Mouse (Mus musculus): ENCODE measurements around the gene Anxa7. TPM values are rescaled to one million over a fixed set of nuclear protein-coding genes. Genes with fewer than 3 reads are reported as not detected.

Anxa7 gene
- 26.1 and 29.2 TPM in 2 replicates for polyA plus RNA-seq (2015; fragmentation: Nextera tagmentation; extraction: Ambion mirVana)

GRCm38 (mm10) chr14:20479291-20480194 is at the start of gene Anxa7:
Gene Anxa7 (minus strand): TSS chr14:20480133.
- Histone ChIP-seq H3K27me3 (ENCODE audit: insufficient read depth, low read length) (no peaks in the 10 kb centered on the region), H3K36me3 (replicated peaks; ENCODE audit: insufficient read depth, low read length) (peaks cover 3% of the 10 kb centered on the region; the same call in 1 of the 2 replicates), H3K4me3 (ENCODE audit: low read depth, low read length) (peak within 1 kb of the TSS; percentile 93), H3K27ac (ENCODE audit: low read depth) (peak within 1 kb of the TSS; percentile 95), H3K4me2 (ENCODE audit: low read depth, low read length) (peak within 1 kb of the TSS; percentile 92), H3K4me1 (ENCODE audit: insufficient read depth) (peaks cover 19% of the 10 kb centered on the region), H3K9ac (replicated peaks) (peak within 1 kb of the TSS; percentile 91), H3K9me3 (ENCODE audit: low read length) (no peaks in the 10 kb centered on the region)
- peak; percentile 89 for DNase-seq
- WGBS (ENCODE audit: insufficient replicate concordance): under 1% methylated on average over 48 of the region's 48 CpGs
- ATAC-seq: peak; percentile 83
- TF ChIP-seq EP300 (IDR thresholded peaks at IDR 0.05; ENCODE audit: low read depth): no peak
- peak; percentile 35 for TF ChIP-seq CTCF (IDR thresholded peaks at IDR 0.05; ENCODE audit: low read depth)

- 65% methylated on average over 4 of the region's 4 CpGs for WGBS (ENCODE audit: insufficient replicate concordance)
- no peak for TF ChIP-seq CTCF (IDR thresholded peaks at IDR 0.05; ENCODE audit: low read depth)
- no peak for TF ChIP-seq EP300 (IDR thresholded peaks at IDR 0.05; ENCODE audit: low read depth)
- ATAC-seq: no peak
Measured at GRCm38 (mm10) chr14:20529643-20530042, 49.7 kb upstream of the Anxa7 start.

GRCm38 (mm10) chr14:20520179-20520578 is 40.2 kb upstream of the Anxa7 start:
- Histone ChIP-seq H3K27ac (ENCODE audit: low read depth) (no peak overlapping the region), H3K9me3 (ENCODE audit: low read length) (no peaks in the 10 kb centered on the region), H3K4me3 (ENCODE audit: low read depth, low read length) (no peak overlapping the region), H3K36me3 (replicated peaks; ENCODE audit: insufficient read depth, low read length) (peaks cover 32% of the 10 kb centered on the region), H3K4me2 (ENCODE audit: low read depth, low read length) (no peak overlapping the region), H3K27me3 (ENCODE audit: insufficient read depth, low read length) (no peaks in the 10 kb centered on the region), H3K9ac (replicated peaks) (no peak overlapping the region), H3K4me1 (ENCODE audit: insufficient read depth) (no peaks in the 10 kb centered on the region)
- no peak for ATAC-seq
- no peak for DNase-seq
- no peak for TF ChIP-seq EP300 (IDR thresholded peaks at IDR 0.05; ENCODE audit: low read depth)
- no peak for TF ChIP-seq CTCF (IDR thresholded peaks at IDR 0.05; ENCODE audit: low read depth)
- 89% methylated on average over 2 of the region's 2 CpGs for WGBS (ENCODE audit: insufficient replicate concordance)

More at GRCm38 (mm10) chr14:20529643-20530042, 49.7 kb upstream of the Anxa7 start:
- Histone ChIP-seq H3K27me3 (ENCODE audit: insufficient read depth, low read length) (no peaks in the 10 kb centered on the region), H3K27ac (ENCODE audit: low read depth) (no peak overlapping the region), H3K9me3 (ENCODE audit: low read length) (no peaks in the 10 kb centered on the region), H3K4me2 (ENCODE audit: low read depth, low read length) (no peak overlapping the region), H3K4me3 (ENCODE audit: low read depth, low read length) (no peak overlapping the region), H3K36me3 (replicated peaks; ENCODE audit: insufficient read depth, low read length) (peaks cover 4% of the 10 kb centered on the region), H3K9ac (replicated peaks) (no peak overlapping the region), H3K4me1 (ENCODE audit: insufficient read depth) (no peaks in the 10 kb centered on the region)
- DNase-seq: no peak

- TF ChIP-seq CTCF (IDR thresholded peaks at IDR 0.05; ENCODE audit: low read depth) (no peak), EP300 (IDR thresholded peaks at IDR 0.05; ENCODE audit: low read depth) (no peak)
- no peak overlapping the region for H3K27ac ChIP-seq (ENCODE audit: low read depth)
- no peak overlapping the region for H3K9ac ChIP-seq (replicated peaks)
- ATAC-seq: no peak
- H3K4me2 ChIP-seq (ENCODE audit: low read depth, low read length): no peak overlapping the region
- no peak for DNase-seq
- H3K4me1 ChIP-seq (ENCODE audit: insufficient read depth): no peaks in the 10 kb centered on the region
- no peaks in the 10 kb centered on the region for H3K9me3 ChIP-seq (ENCODE audit: low read length)
- 58% methylated on average over 2 of the region's 2 CpGs for WGBS (ENCODE audit: insufficient replicate concordance)
- H3K36me3 ChIP-seq (replicated peaks; ENCODE audit: insufficient read depth, low read length): peaks cover 27% of the 10 kb centered on the region
- H3K27me3 ChIP-seq (ENCODE audit: insufficient read depth, low read length): no peaks in the 10 kb centered on the region
- no peak overlapping the region for H3K4me3 ChIP-seq (ENCODE audit: low read depth, low read length)
Measured at GRCm38 (mm10) chr14:20508424-20508823, 28.5 kb upstream of the Anxa7 start.

GRCm38 (mm10) chr14:20502966-20503365 is 23.0 kb upstream of the Anxa7 start:
- WGBS (ENCODE audit: insufficient replicate concordance): 88% methylated on average over 10 of the region's 10 CpGs
- no peak for TF ChIP-seq CTCF (IDR thresholded peaks at IDR 0.05; ENCODE audit: low read depth)
- TF ChIP-seq EP300 (IDR thresholded peaks at IDR 0.05; ENCODE audit: low read depth): no peak
- Histone ChIP-seq H3K9me3 (ENCODE audit: low read length) (no peaks in the 10 kb centered on the region), H3K4me2 (ENCODE audit: low read depth, low read length) (no peak overlapping the region), H3K27ac (ENCODE audit: low read depth) (no peak overlapping the region), H3K36me3 (replicated peaks; ENCODE audit: insufficient read depth, low read length) (peaks cover 22% of the 10 kb centered on the region), H3K4me3 (ENCODE audit: low read depth, low read length) (no peak overlapping the region), H3K9ac (replicated peaks) (no peak overlapping the region), H3K27me3 (ENCODE audit: insufficient read depth, low read length) (no peaks in the 10 kb centered on the region), H3K4me1 (ENCODE audit: insufficient read depth) (no peaks in the 10 kb centered on the region)
- ATAC-seq: no peak
- DNase-seq: no peak

GRCm38 (mm10) chr14:20499982-20500381 is 20.0 kb upstream of the Anxa7 start:
- DNase-seq (no peak), ATAC-seq (no peak)
- Histone ChIP-seq H3K36me3 (replicated peaks; ENCODE audit: insufficient read depth, low read length) (peaks cover 29% of the 10 kb centered on the region), H3K27me3 (ENCODE audit: insufficient read depth, low read length) (no peaks in the 10 kb centered on the region), H3K4me1 (ENCODE audit: insufficient read depth) (no peaks in the 10 kb centered on the region), H3K4me3 (ENCODE audit: low read depth, low read length) (no peak overlapping the region), H3K4me2 (ENCODE audit: low read depth, low read length) (no peak overlapping the region), H3K9me3 (ENCODE audit: low read length) (no peaks in the 10 kb centered on the region), H3K27ac (ENCODE audit: low read depth) (no peak overlapping the region), H3K9ac (replicated peaks) (no peak overlapping the region)
- WGBS (ENCODE audit: insufficient replicate concordance): 90% methylated on average over 3 of the region's 3 CpGs
- no peak for TF ChIP-seq CTCF (IDR thresholded peaks at IDR 0.05; ENCODE audit: low read depth)
- no peak for TF ChIP-seq EP300 (IDR thresholded peaks at IDR 0.05; ENCODE audit: low read depth)
